Mouse (Mus musculus) ES-Bruce4 (cell line): ENCODE measurements around the gene Havcr2. TPM values are rescaled to one million over a fixed set of nuclear protein-coding genes. Genes with fewer than 3 reads are reported as not detected.
A peak's percentile ranks its signal among the peaks of the same experiment; 100 is the strongest.

ENCODE experiments used
- H3K27ac ChIP-seq: 2 replicates; pipeline ENCODE4 v1.5.1; 2012; ENCODE audit warnings: low read length, inconsistent platforms; ENCODE audit not compliant: insufficient read depth
- H3K27me3 ChIP-seq: 2 replicates; pipeline ENCODE4 v1.6.1; 2012; ENCODE audit warnings: mild to moderate bottlenecking, low read length, inconsistent platforms; ENCODE audit not compliant: control insufficient read depth, poor library complexity, insufficient read depth, severe bottlenecking
- H3K36me3 ChIP-seq: 2 replicates; pipeline ENCODE4 v1.6.1; 2012; ENCODE audit warnings: inconsistent platforms, mild to moderate bottlenecking, low read length, moderate library complexity; ENCODE audit not compliant: control insufficient read depth, poor library complexity, insufficient read depth, severe bottlenecking
- H3K4me1 ChIP-seq: one replicate; pipeline ENCODE4 v1.8.1; 2011; ENCODE audit warnings: low read length; ENCODE audit not compliant: control insufficient read depth, insufficient read depth
- H3K4me3 ChIP-seq: 2 replicates; pipeline ENCODE4 v1.5.1; 2011; ENCODE audit warnings: low read depth, mild to moderate bottlenecking, low read length
- H3K9ac ChIP-seq: 2 replicates; pipeline ENCODE4 v1.6.1; 2012; ENCODE audit warnings: low read depth, mild to moderate bottlenecking, inconsistent platforms; ENCODE audit not compliant: poor library complexity, severe bottlenecking
- H3K9me3 ChIP-seq: replicated peaks from 2 replicates; pipeline ENCODE4 v1.6.1; 2012; ENCODE audit warnings: mild to moderate bottlenecking, low read length, inconsistent platforms; ENCODE audit not compliant: control insufficient read depth, poor library complexity, insufficient read depth, severe bottlenecking
- CTCF ChIP-seq: IDR thresholded peaks from one replicate; pipeline ENCODE4 v1.8.1; 2011; ENCODE audit warnings: low read depth, low read length
- EP300 ChIP-seq: IDR thresholded peaks from 2 replicates; pipeline ENCODE4 v1.6.1; 2011; ENCODE audit warnings: low read depth, low read length; ENCODE audit not compliant: insufficient read depth
- POLR2A ChIP-seq: IDR thresholded peaks from one replicate; pipeline ENCODE4 v1.8.1; 2011; ENCODE audit warnings: low read length; ENCODE audit not compliant: insufficient read depth
- polyA plus RNA-seq: library from polyadenylated mRNA; stranded (reverse); fragments of >200 nt; gene quantifications from 2 replicates; pipeline ENCODE4 v1.2.4, GENCODE M21; 2011; ENCODE audit warnings: low read depth; ENCODE audit not compliant: missing spikeins, insufficient read depth, insufficient read length

Havcr2 gene
- polyA plus RNA-seq, 1 experiment, result not detected

DNA sequence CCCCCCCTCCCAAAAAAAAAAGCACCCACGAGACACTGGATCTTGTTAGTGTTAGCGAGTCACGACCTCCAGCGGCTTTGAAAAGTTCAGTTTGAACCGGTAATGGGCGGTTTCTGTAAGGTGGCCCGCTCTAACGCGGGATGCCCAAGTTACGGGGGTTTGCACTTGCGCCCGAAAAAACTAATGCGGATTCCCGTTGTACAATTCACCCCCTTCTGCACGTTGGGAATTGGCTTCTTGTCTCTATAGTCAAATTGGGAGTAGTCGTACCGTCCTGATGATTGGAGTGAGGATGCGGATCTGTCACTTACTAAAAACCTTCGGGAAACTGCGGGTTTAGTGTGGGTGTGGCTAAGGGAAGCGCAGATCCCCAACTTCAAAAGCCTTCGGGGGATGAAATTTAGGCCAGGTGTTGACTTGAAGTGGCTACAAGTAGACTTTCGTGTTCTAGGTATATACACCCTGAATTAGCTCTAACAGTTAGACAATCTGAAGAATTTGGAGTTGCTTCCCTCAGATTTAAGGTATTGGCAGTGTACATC, 17.2 kb upstream of the Havcr2 start:
- TF ChIP-seq CTCF (no peak), EP300 (no peak), POLR2A (no peak)
- H3K27me3 ChIP-seq, result no peaks in the 10 kb centered on the region
- peak overlapping the region; percentile 94 for H3K4me3 ChIP-seq
- H3K4me1 ChIP-seq, result peaks cover 2% of the 10 kb centered on the region
- peaks cover 23% of the 10 kb centered on the region for H3K36me3 ChIP-seq
- no peak overlapping the region for H3K27ac ChIP-seq
- H3K9ac ChIP-seq, result peak overlapping the region; percentile 93
- H3K9me3 ChIP-seq, result no peaks in the 10 kb centered on the region

DNA sequence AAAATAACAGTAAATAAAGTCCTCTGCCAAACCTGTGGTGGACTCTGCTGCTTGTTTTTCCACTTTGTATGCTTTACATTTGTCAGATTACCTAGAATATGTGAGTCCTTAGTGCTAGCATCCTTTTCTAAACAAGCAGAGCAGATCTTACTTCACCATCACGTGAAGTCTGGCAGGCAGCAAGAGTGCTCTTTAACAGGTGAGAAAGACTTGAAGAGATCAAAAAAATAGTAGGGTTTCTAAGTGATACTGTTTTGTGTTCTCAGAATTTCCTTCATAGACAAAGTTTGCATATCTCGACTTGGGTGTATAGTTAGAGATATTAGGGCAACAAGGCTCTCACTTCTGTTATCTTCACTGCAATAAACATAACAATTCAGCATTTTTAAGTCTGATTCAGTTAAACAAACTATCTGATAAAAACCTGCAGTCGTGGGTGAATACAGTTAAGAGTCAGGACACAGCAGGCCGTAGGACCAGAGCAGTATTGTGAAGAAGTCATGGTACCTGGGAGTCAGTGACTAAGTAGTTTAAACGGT, 15.7 kb upstream of the Havcr2 start:
- H3K4me3 ChIP-seq, result no peak overlapping the region
- no peak for TF ChIP-seq POLR2A
- no peak for TF ChIP-seq CTCF
- no peak for TF ChIP-seq EP300
- H3K9me3 ChIP-seq, result no peaks in the 10 kb centered on the region
- no peak overlapping the region for H3K9ac ChIP-seq
- no peaks in the 10 kb centered on the region for H3K27me3 ChIP-seq
- peaks cover 25% of the 10 kb centered on the region for H3K36me3 ChIP-seq
- H3K27ac ChIP-seq, result no peak overlapping the region
- peaks cover 2% of the 10 kb centered on the region for H3K4me1 ChIP-seq

- Histone ChIP-seq H3K9me3 (no peaks in the 10 kb centered on the region), H3K4me1 (peaks cover 2% of the 10 kb centered on the region), H3K27me3 (no peaks in the 10 kb centered on the region), H3K9ac (no peak overlapping the region), H3K27ac (no peak overlapping the region), H3K4me3 (no peak overlapping the region), H3K36me3 (peaks cover 25% of the 10 kb centered on the region)
- TF ChIP-seq POLR2A (no peak), EP300 (no peak), CTCF (no peak)
These were observed 13.0 kb upstream of the Havcr2 start for GRCm38 (mm10) chr11:46441774-46442173.

GRCm38 (mm10) chr11:46443152-46443551, 11.6 kb upstream of the Havcr2 start:
- TF ChIP-seq CTCF (no peak), EP300 (no peak), POLR2A (no peak)
- Histone ChIP-seq H3K4me1 (no peaks in the 10 kb centered on the region), H3K9me3 (no peaks in the 10 kb centered on the region), H3K27me3 (no peaks in the 10 kb centered on the region), H3K36me3 (peaks cover 25% of the 10 kb centered on the region), H3K27ac (no peak overlapping the region), H3K4me3 (no peak overlapping the region), H3K9ac (no peak overlapping the region)

- Histone ChIP-seq H3K9me3 (no peaks in the 10 kb centered on the region), H3K27ac (no peak overlapping the region), H3K27me3 (no peaks in the 10 kb centered on the region), H3K9ac (no peak overlapping the region), H3K36me3 (peaks cover 25% of the 10 kb centered on the region), H3K4me3 (no peak overlapping the region), H3K4me1 (no peaks in the 10 kb centered on the region)
- no peak for TF ChIP-seq CTCF
These were observed 10.8 kb upstream of the Havcr2 start for GRCm38 (mm10) chr11:46443979-46444378.

GRCm38 (mm10) chr11:46446150-46446549, 8.6 kb upstream of the Havcr2 start:
- peaks cover 7% of the 10 kb centered on the region for H3K36me3 ChIP-seq
- no peak overlapping the region for H3K9ac ChIP-seq
- H3K27ac ChIP-seq, result no peak overlapping the region
- no peak for TF ChIP-seq POLR2A
- no peak for TF ChIP-seq EP300
- no peak for TF ChIP-seq CTCF
- H3K9me3 ChIP-seq, result no peaks in the 10 kb centered on the region
- no peaks in the 10 kb centered on the region for H3K27me3 ChIP-seq
- no peaks in the 10 kb centered on the region for H3K4me1 ChIP-seq
- no peak overlapping the region for H3K4me3 ChIP-seq
